Mouse (Mus musculus): Measurements from ENCODE around the gene Sox12.
"Not testable (repeated sequence)": the region's sequence is repeated elsewhere in the genome, so short reads cannot be mapped to it uniquely, and the experiment has no call there.

Gene Sox12

DNA sequence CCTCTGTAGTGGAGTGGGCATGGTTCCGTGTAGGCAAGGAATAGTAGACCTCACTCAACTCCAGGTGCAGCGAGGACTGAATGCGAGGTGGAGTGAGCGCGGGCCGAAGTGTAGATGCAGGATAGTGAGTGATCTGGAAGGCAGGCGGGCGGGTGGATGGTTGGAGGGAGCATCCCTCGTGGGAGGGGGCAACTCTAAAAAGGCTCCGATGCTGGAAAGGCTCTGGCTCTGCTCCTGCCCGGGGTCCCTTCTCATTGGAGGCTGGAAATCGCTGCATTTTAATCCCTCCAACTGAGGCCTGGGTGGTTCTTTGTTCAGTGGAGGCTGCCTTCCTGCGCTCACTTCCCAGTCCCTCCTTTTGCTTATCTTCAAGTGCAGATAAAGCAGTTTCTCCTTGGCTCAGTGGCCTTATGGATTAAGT lies 1.3 kb upstream of the Sox12 start:
- DNase-seq (ENCODE audit: low spot score), result no peak

- DNase-seq (ENCODE audit: low spot score), result peak; percentile 87
Measured at GRCm38 (mm10) chr2:152398691-152399090, 828 bp upstream of the Sox12 start.

DNA sequence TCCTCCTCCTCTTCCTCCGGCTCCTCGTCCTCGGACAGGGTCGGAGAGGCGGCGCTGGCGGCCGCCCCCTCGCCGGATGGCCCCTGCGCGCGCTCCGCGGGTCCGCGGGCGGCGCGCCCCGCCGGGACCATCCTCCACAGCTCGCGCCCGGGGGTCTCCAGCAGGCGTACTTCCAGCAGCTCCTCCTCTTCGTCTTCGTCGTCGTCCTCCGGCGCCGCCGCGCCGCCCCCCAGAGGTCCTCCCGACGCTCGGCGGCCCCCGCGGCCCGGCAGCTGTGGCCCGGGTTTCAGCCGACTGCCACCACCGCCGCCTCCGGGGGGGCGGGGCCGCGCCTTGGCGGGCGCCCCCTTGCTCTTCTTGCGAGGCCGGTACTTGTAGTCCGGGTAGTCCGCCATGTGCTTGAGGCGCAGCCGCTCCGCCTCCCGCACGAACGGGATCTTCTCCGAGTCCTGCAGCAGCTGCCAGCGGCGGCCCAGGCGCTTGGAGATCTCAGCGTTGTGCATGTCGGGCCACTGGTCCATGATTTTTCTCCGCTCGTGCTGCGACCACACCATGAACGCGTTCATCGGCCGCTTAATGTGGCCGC lies 766 bp downstream of the Sox12 start:
- peak; percentile 51 for DNase-seq (ENCODE audit: low spot score)

DNA sequence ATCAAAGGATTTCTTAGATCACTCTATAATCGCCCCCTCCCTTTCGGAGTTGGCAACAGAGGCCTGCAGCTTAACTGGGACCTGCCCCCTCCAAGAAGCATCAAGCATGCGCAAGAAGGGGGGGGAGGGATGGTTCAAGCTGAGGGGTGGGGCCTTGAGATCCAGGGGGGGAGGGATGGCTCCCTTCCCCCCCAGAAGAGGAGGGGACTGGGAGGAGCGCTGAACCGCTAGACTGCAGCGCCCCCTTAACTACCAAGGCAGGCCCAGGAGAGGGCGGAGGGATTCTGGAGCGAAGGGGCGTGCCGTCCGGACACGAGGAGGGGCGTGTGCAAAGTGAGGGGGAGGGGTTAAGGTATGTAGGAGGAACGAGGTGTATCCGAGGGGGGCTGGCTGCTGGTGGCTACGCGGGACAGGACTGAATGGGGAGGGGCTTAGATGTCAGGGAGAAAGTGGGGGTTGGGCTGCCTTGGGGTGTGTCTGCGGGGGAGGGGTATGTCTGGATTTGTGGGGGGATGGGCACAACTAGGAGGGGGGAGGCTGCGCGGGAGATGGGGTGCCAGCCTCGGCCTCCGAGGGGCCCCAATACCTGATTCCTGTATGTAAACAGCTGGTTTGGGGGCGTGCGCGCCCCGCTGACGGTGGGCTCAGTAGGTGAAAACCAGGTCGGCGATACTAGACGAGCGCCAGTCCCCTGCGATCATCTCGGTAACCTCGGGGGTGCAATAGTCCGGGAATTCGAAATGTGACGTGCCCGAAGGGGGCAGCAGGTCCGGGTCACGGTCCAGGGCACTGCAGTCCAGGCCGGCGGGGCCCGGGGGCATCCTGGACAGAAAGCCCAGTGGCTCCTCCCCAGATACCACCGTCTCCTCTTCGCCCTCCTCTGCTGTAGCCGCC lies 1.5 kb downstream of the Sox12 start:
- DNase-seq (ENCODE audit: low spot score), result peak; percentile 38

DNA sequence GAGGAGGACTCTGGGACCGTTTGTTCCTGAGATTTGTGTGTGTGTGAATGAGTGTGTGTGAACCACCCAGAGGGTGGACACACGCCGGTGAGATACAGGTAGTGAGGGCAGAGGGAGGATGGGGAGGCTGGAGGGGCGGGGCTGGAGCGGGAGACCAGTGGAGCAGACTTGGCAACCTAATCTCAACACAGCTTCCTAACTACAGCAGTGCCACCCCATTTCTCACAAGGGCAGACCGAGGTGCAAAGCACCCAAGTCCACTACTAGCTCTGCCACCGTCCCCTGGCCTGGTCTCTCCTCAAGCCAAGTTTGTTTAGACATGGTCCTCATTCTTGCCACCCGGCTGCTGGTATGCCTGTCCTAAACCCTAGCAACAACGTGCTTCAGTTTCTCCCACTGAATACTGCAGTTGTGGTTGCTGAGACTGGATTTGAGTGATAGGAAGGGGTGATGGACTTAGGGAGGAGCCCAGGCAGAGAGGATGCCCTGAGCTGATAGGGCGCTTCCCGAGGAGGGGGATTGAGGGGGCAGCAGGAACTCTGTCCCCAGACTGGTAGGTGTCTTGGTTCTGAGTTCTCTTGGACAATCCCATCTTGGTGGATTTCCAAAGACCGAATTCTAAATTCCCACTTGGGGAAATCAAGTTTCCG lies 2.5 kb downstream of the Sox12 start:
- no peak for DNase-seq (ENCODE audit: low spot score)

- no peak for DNase-seq (ENCODE audit: low spot score)
Measured at GRCm38 (mm10) chr2:152393225-152394017, 4.4 kb downstream of the Sox12 start.

GRCm38 (mm10) chr2:152392786-152393185 lies 5.1 kb downstream of the Sox12 start:
- DNase-seq (ENCODE audit: low spot score), result no peak

DNA sequence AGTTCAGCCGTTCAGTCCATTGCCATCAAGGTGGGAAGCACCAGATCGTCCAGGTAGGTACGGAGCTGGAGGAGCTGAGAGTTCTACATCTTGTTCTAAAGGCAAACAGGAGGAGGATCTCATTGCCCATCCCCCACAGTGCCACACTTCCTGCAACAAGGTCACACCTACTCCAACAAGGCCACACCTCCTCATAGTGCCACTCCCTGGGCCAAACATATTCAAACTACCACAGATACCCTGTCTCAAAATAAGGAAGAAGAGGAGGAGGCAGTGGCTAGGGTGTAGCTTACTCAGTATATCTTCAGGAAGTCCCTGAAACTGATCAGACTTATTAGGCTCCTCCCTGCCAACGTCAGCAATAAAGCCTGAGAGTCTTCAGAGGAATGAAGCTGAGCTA lies 13.7 kb downstream of the Sox12 start:
- DNase-seq (ENCODE audit: low spot score), result no peak

- DNase-seq (ENCODE audit: low spot score), result no peak
Measured at GRCm38 (mm10) chr2:152376345-152376741, 21.5 kb downstream of the Sox12 start, which contains the start of gene Nrsn2. Gene Nrsn2 (minus strand): TSS chr2:152376638.

GRCm38 (mm10) chr2:152375652-152376344 lies 22.1 kb downstream of the Sox12 start:
- DNase-seq (ENCODE audit: low spot score), result no peak

GRCm38 (mm10) chr2:152373547-152373946 lies 24.3 kb downstream of the Sox12 start:
- no peak for DNase-seq (ENCODE audit: low spot score)

- DNase-seq (ENCODE audit: low spot score), result no peak
Measured at GRCm38 (mm10) chr2:152372661-152373060, 25.2 kb downstream of the Sox12 start.

GRCm38 (mm10) chr2:152372104-152372503 lies 25.8 kb downstream of the Sox12 start:
- DNase-seq (ENCODE audit: low spot score), result no peak

DNA sequence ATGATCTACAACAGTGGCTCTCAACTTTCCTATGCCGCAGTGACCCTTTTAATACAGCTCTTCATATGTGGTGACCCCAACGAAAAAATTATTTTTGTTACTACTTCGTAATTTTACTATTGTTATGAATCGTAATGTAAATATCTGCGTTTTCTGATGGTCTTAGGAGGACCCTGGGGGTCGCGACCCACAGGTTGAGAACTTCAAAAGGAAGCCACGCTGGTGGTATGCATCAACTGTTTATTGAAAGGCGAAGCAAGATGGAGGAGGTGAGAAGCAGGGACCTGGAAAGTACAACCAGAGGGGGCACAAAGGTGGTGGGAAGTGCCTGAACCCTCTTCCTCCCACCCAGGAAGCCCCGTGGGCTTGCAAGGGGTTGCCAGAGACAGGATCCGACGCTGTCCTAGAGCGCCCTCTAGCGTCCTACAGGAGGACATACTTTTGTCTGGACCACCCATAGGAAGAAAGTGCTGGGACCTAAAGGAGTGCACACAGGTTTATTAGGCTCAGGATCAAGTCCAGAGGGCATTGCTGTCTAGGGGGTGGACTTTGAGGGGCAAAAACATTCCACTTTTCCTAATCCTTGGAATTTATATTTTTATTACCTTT lies 29.2 kb downstream of the Sox12 start:
- no peak for DNase-seq (ENCODE audit: low spot score)

GRCm38 (mm10) chr2:152367917-152368316 lies 29.9 kb downstream of the Sox12 start:
- no peak for DNase-seq (ENCODE audit: low spot score)

DNA sequence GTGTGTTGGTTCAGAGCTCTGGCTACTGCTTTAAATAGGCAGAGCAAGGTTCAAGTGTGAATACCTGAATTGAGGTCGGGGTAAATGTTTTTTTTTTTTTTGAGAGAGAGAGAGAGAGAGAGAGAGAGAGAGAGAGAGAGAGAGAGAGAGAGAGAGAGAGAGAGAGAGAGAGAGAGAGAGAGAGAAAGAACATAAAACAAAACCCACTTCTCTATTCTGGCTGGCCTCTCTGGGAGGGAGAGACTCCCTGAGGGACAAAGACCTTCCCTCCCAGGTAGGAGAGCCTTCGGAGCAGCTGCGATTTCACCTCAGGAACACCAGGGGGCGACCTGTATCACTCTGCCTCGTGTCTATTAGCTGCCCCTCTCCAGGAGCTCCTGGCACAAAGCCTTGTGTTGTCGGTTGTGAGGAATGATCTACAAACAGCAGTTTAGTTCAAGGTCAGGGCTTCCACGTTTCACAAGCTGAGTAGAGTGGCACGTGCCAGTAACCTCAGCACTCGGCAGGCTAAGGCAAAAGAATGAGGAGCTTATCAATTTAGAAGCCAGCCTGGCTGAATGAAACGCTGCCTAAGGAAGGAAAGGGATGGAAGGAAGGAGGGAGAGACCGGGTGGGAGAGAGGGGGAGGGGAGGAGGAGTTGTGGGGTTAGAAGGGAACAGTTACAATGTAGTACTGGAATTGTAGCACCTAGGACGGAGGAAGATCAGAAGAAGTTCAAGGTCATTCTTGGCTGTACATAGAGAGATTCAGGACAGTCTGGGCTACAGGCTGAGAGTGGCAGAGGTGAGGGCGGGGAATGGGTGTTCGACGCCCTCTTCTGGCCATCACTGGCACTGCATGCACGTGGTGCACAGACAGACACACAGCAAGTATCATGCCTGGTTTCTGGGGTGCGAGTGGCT lies 34.4 kb downstream of the Sox12 start:
- peak; percentile 60 for DNase-seq (ENCODE audit: low spot score)

- DNase-seq (ENCODE audit: low spot score), result no peak
Measured at GRCm38 (mm10) chr2:152361193-152361592, 36.7 kb downstream of the Sox12 start.

DNA sequence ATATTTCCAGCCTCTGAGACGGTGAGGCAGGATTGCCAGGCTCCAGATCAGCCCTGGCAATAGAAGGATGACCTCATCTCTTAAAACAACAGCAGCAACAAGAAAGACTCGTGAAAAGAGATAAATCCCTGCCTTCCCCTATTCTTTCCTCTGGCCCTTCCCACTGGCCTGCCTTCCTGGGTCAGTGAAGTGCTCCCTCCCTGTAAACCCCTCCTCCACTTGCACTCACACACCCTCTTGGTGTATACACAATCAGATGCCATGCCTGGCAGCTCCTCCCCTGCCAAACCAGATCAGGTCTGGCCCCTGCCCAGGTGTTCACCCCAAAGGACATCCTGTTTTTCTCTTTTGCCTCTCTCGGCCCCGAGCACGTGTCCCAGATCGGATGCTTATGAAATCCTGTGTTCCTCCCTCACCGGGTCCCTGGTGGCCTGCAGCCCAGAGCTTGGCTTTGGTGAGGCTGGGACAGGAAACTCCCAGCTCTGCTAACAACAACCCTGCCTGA lies 37.5 kb downstream of the Sox12 start:
- no peak for DNase-seq (ENCODE audit: low spot score)

DNA sequence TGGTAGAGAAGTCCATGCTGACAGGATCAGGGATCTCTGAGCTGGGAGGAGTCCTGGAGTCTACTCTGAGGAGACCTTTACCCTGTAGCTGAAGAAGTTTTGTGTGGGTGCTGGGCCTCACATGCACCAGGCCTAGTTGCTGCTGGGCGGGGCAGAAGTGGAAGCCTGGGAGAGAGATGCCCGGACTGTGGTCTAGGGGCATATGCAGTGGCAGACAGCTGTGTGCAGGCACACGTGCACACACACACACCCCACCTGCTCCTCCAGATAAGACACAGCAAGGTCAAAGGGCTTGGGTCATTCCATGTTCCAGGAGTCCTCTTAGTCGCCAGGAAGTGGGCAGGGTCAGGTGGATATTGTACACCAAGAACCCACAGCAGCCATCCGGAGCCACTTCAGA lies 38.2 kb downstream of the Sox12 start:
- no peak for DNase-seq (ENCODE audit: low spot score)

- DNase-seq (ENCODE audit: low spot score), result not testable (repeated sequence)
Measured at GRCm38 (mm10) chr2:152358977-152359376, 38.9 kb downstream of the Sox12 start.

Measured in spleen, adult 12 weeks (tissue).